Mouse (Mus musculus) erythroid progenitor cell, adult 5-6 weeks (primary cell): Measurements from ENCODE around the gene Mlxipl. TPM values are rescaled to one million over a fixed set of nuclear protein-coding genes. Genes with fewer than 3 reads are reported as not detected.
A peak's percentile ranks its signal among the peaks of the same experiment; 100 is the strongest.
"Not testable (repeated sequence)": the region's sequence is repeated elsewhere in the genome, so short reads cannot be mapped to it uniquely, and the experiment has no call there.

Source experiments
- ATAC-seq: replicated peaks from 2 replicates; pipeline ENCODE4 v1.8.0; 2016; ENCODE audit warnings: moderate number of reproducible peaks, mild to moderate bottlenecking, moderate TSS enrichment, inconsistent platforms; ENCODE audit not compliant: poor library complexity, low FRiP score, severe bottlenecking
- total RNA-seq, 2 experiments: library from RNA; stranded (forward) in 1 of 2; stranded (reverse) in 1 of 2; fragments of 150-400 nt in 1 of 2; fragments of 186-747, 209-891 nt in 1 of 2; gene quantifications; 2 replicates each; pipeline versions ENCODE4 v1.2.3 to v1.2.4; 2015 to 2017; ENCODE audit warnings: low replicate concordance in 2 of 2

Gene Mlxipl
- total RNA-seq (2015; ENCODE audit: low replicate concordance) (2.1 TPM in 1 of 2 replicates, not detected in the other), total RNA-seq (2017; ENCODE audit: low replicate concordance) (0.39 TPM in 1 of 2 replicates, not detected in the other)

DNA sequence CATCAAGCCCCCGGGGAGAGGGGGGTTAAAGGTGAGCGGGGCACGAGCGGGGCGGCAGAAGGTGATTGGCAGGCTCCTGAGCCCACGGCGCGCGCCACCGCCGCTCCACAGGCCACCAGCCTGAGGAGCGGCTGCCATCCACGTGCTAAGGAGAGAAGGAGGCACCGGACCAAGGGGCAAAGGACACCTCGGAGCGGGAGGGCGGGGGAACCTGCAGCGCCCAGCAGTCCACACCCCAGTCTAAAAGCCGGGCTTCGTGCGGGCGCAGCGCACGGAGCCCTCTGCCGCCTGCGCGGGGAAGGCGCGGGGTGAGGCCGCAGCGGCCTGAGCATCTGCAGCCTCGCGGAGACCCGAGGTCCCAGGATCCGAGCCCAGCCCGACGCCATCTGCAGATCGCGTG, at the start of gene Mlxipl:
Gene Mlxipl, plus strand, starts transcription at position 238 of the 400 bp plus-strand sequence.
- ATAC-seq: 0 out of 2 replicates have a peak, but pooled peaks have one; percentile 22

DNA sequence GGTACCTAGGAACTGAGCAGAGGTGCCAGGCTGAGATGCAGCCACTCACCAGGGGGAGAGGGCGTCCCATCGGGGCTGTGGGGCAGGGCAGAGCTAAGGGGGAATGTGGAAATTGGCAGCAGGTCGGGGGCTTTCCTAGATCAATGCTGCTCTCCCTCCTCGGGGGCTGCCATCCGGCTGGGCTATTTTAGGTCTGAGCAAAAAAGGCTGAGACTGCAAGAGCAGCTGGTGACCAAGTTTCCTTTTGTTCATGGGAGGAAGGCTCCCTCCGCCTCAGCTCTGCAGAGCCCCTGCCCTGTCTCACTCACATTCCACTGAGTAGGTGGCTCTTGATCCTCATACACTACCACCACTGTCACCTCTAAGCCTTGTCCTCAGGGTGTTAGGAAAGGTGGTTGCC, 49.6 kb upstream of the Mlxipl start:
- ATAC-seq: no peak

DNA sequence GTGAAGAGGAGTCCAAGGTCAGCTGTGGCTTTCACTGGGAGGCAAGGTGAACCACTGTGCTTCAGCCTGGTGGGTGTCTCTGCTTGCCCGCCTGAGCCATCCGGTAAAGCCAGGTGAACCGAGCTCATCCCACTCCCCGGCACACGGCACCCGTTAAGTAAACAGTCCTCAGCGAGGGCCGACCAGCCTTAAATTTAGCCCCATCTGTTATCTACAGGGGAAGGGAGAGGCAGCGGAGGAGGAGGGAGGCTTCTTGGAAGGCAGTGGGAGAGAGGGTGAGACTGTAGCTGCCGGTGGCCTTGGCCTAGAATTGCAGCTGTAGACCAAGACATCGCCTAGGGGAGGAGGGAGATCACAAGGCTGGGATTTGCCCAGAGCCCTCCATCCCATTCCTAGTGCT, 48.9 kb upstream of the Mlxipl start:
- ATAC-seq: no peak

DNA sequence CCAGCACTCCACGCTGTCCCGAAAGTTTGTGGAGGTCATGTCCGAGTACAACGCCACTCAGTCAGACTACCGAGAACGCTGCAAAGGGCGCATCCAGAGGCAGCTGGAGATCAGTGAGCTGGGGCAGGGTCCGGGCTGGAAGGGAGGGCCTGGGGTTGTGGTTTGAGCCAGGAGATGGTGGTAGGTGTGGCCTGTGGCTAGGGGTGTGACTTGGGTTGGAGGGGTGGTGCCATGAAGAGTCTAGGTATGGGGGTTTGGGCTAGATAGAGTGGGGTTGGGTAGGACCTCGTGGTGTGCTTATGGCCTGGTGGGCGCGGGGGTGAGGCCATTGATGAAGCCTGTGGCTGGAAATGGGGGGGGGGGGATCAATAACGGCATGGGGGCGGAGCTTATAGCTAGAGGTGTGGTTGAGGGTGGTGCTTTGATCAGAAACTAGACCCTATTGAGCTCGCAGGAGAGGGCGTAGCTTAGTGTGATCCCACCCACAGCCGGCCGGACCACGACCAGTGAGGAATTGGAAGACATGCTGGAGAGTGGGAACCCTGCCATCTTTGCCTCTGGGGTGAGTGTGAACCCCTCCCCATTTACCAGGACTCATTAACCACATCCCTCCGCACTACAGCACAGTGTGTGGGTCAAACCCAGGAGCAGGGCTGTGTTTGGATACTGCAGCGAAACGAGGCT, 47.4 kb upstream of the Mlxipl start:
- ATAC-seq: no peak

DNA sequence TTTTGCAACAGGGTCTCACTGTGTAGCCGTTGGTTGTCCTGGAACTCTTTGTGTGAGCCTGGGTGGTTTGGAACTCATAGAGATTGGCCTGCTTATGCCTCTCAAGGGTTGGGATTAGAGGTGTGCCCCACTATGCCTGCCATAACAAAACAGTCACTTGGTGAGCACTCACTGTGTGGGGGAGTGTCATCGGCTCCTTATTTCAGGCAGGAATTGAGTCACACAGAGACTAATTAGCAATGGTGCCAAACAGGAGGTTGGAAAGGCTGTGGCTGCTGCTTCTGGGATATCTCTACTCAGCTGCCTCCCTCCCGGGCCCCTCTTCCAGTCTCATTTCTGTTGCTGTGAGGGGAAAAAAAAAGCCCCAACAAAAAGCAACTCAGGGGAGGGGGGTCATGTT, 45.1 kb upstream of the Mlxipl start:
- no peak for ATAC-seq

DNA sequence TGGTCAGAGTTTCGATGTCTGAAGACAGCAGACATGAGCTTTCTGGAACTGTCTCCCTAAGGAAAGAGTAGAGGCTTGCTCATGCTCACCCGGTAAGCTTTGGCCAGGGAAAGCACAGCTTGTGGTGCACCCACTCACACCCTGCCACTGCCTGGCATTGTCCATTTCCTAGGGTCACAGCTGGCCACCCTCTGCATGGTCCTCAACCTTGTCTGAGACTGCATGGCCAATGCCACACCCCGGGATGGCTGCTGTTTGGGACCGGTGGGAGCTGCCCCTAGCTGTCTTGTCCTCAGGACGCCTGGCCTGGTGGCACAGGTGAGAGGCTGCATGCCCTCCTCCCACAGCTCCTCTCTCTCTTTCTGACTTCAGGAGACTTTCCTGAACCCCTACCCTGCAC, 41.2 kb upstream of the Mlxipl start:
- ATAC-seq: 0 out of 2 replicates have a peak, but pooled peaks have one; percentile 18

DNA sequence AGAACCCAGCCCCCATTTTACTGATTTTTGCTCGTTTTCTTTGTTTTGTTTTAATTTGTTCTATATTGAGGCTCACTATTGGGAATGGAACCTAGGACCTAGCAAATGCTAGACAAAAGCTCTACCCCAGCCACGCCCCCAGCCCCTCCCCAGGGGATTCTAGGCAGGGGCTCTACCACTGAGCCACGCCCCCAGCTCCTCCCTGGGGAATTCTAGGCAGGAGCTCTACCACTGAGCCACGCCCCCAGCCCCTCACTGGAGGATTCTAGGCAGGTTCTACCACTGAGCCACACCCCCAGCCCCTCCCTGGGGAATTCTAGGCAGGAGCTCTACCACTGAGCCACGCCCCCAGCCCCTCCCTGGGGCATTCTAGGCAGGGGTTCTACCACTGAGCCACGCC, 40.4 kb upstream of the Mlxipl start:
- not testable (repeated sequence) for ATAC-seq

DNA sequence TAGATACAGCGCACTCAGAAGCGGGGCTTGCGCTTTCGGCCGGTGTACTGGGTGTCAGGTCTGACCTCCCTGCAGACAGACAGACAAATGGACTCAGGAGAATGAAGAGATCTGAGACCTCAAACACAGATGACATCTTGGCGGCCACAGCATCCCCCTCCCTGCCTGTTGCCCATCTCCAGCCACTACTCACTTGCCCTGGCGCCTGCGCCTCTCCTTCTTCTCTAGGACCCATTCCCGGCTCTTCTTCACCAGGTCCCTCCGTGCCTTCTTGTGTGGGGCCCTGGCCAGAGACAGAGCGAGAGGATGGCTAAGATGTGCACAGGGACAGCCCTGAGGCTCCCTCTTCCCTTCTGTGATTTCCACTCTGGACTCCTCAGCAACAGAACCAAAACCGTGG, 36.3 kb upstream of the Mlxipl start:
- ATAC-seq: no peak

DNA sequence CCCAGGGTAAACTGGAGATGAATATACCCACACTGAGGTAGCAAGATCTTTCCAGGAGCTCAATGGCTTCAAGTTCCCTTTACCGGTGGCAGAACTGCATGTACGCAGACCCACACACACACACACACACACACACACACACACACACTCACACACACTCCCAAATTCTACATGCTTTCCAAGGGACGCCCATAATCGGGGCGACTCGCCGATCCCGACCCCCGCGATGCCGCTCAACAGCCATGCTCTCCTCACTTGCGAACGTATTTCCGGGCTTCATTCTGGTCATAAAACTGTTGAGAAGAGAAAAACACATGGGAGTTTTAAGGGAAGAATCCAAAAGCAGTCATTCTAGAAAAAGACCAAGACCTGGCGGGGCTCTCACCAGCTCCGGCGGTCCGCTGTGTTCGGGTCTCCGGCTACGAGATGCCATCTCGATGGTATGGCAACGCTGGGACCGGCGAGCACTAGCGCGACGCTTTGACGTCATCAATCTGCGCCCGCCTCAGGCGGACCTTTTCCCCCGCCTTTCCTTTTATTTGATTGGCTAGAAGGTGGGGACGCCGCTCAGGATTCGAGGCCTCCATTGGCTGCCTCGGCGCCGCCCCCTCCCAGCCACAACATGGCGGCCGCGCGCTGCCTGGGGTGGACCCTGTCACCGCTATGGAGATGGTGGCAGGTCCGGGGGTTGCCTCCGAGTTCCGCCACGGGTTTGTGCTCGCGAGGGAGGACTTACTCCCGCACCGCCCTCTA, 25.9 kb upstream of the Mlxipl start, which contains the start of gene Dnajc30:
Gene Dnajc30, plus strand, starts transcription at position 574 of the 753 bp plus-strand sequence.
- ATAC-seq: peak; percentile 97

DNA sequence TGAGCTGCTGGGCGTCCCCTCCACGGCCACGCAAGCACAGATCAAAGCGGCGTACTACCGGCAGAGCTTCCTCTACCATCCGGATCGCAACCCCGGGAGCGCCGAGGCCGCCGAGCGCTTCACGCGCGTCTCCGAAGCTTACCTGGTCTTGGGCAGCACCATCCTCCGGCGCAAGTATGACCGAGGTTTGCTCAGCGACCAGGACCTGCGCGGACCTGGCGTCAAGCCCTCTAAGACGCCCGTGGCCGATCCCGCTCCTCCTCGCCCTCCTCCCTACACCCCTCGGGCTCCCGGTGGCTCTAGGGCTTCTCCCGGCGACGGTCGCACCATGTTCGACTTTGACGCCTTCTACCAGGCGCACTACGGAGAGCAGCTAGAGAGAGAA, 25.3 kb upstream of the Mlxipl start:
- peak; percentile 72 for ATAC-seq

DNA sequence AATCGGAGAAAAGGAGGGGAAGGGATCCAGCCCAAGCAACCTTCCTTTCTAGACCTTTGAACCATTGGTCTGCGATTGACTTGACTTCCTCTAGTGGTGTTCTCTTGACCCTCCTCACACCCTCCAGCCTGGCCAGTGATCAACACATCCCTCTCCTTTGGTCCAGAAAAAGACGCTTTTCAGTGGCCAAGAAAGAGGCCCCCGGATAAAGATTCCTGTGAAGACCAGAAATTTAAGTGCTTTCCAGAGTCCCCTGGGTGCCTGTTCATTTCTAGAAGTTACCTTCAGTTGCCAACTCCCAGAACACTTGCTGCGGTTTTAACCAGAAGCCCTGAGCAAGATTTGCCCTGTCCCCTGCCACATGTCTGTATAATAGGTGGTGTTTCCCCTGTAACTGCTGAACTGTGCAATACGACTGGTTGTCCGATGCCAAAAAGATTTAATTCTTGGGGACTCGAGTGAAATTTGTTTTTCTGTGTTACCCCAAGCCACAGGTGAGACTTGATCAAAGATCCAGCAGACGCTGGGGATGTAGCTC, 24.7 kb upstream of the Mlxipl start, which contains the start of gene Bud23:
Gene Bud23, minus strand, starts transcription at position 51 of the 538 bp plus-strand sequence.
- not testable (repeated sequence) for ATAC-seq

DNA sequence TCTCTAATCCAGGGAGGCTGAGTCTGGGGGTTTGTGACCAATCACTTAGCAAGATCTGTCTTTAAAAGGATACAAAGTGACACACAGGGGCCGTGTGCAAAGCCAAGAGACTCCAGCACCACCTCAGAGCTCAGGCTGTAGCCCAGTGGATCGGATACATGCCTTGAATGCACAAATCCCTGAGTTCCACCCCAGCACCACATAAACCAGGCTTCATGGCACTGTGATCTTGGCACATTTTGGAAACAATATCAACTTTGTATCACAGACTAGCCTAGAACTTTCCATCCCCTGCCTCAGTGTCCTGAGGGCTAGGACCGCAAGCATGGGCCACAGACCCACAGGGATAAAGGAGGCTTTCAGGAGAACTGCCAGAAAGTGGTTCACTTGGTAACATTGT, 23.7 kb upstream of the Mlxipl start:
- no peak for ATAC-seq

DNA sequence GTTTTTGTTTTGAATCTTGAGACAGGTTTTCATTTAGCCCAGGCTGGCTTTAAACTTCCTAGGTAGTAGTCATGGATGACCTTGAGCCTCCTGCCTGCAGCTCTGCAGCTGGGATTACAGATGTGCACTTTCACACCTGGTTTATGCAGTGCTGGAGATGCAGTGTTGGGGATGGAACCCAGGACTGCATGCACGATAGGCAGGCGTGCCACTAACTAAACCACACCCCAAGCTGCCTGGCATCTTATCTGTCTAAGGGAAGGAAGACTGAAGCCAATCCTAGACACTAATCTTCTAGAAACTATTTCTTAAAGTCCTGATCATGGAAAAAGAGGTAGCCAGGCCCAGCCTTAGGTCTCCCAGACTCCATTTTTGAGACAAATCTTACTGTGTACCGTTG, 19.2 kb upstream of the Mlxipl start:
- 0 out of 2 replicates have a peak, but pooled peaks have one; percentile 44 for ATAC-seq

DNA sequence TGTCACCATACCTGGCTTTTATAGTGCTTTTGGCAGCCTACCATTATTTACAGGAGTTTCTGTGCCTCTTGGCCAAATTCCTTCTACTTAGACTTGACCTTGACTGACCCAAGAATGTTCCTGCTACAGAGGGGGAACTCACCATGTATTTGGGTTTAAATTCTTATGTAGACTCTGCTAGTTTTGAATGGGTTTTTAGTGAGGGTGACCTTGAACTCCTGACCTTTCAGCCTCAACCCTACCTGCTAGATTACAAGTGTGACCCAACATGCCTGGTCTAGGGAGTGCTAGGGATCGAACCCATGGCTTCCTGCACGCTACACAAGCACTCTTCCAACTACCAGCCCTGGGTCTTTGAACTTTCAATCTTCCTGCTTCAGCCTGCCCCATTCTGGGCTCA, 17.6 kb upstream of the Mlxipl start:
- no peak for ATAC-seq

DNA sequence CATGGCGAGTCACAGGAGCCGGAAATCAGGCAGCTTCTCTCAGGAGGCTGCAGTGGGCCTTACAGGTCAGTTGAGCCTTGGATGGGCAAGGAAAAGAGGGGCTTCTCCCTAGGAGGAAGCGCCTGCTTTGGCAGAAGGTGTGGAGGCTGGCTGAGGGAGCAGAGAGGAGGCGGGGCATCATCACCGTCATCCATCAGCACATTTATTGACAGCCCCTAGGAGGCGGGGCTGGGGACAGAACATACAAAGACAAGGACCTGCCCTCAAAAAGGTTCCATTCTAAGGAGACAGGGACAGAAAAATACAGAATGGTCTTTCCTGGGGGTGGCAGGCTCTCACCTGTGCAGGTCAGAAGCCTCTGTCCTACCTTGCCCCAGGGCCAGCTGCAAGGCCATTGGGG, 17.0 kb upstream of the Mlxipl start:
- ATAC-seq: no peak

DNA sequence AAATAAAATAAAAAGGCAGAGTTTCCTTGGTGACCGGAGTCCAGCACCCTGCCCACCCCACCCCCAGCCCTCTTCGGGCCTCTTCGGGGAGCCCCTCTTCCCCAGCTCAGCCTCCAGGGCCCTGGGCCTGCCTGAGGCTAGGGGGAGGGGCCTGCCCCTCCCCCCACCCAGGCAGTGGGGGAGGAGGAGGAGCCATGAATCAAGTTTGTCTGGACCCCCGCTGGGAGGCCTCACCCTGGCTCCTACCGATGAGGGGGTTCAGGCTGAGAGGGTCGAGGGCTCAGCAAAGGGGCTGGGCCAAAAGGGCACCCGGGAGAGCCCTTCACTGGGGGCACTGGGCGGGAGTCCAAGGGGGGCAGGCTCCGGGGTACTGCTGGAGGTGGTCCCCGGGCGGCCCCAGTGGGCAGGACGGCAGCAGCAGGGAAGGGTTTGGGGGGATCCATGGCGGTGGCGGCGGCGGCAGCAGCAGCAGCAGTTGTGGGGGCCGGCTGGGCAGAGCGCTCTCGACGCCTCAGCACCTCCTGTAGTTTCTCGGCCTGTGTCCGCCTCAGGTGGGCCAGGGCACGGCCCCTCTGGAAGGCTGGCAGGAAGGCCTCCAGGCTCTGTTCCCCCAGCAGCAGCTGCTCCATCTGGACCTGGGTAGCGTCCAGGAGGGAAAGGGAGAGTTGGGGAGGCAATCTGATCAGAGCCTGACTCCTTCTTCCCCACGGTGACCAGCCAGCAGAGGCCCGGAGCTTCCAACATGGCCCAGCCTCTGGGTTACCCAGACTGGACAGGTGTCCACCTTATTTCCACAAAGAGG, 16.1 kb upstream of the Mlxipl start:
- no peak for ATAC-seq

DNA sequence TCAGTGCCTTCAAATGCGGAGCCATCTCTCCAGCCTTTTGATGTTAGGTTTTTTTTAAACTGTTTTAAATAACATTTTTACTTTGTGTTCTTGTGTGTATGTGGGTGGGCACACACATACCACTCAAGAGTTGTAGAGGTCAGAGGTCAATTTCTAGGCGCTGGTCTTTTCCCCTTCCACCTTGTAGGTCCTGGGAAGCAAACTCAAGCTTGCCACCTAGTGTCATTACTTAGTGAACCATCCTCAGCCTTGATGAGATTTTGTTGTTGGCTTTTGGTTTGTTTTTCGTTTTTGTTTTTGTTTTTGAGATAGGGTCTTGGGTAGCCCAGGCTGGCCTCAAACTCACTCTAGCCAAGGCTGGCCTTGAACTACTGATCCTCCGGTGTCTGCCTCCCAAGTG, 14.0 kb upstream of the Mlxipl start:
- no peak for ATAC-seq

DNA sequence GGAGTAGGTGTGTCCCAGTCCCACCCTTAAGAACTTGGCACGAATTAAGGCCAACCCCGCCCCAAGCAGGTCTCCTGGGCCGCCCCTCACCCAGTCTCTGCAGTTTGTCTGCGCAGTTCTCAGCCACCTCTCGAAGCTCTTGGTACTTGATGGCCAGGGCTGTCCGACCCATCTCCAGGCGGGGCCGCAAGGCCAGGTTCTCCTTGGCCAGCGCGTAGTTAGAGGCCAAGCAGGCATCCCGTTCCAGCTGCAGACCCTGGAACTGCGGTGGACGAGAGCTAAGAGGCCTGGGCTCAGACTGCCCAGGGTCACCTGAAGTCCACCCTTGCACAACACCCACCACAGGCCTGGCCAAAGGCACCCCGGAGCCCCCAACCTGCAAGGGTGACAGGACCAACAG, 13.3 kb upstream of the Mlxipl start:
- ATAC-seq: no peak

DNA sequence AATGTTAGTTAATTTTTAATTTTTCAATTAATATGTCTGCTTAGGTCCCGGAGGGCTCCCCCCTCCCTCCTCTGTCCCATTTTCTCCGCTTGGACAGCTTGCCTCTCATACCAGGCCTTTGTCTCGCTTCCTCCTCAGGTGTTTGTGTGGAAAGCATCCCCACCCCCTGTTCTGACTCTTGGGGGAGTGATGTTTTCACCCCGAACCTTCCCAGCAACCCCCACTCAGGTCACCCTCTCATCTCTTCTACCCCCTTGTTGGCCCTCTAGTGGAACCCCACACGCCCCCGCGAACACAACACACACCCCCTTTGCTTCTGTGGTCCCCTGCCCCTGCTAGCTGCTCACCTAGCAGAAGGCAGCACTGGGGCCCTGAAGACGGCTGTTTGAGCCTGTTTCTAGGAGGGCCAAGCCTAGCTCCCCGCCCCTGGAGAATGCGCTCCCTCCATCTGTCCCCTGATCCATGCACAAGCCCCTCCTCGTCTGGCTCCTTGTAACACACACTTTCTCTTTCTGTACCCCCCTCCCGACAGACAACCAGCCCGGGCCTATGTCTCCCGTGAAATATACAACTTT, 12.7 kb upstream of the Mlxipl start:
- ATAC-seq: no peak
